Mouse (Mus musculus) kidney, postnatal 0 days (tissue): ENCODE results near the gene Vps54. TPM values are rescaled to one million over a fixed set of nuclear protein-coding genes. Genes with fewer than 3 reads are reported as not detected.

Experiments
- ATAC-seq: fragments of 200-750 bp; cut with Nextera tagmentation; replicated peaks from 2 replicates; pipeline ENCODE4 v1.8.0; 2017; ENCODE audit warnings: low read depth, moderate number of reproducible peaks, moderate TSS enrichment, moderate library complexity; ENCODE audit not compliant: low FRiP score
- DNase-seq: peaks from one replicate; pipeline ENCODE4 v3.0.0-alpha.2; 2016; ENCODE audit warnings: low spot score
- H3K27ac ChIP-seq: fragments of 300-500 bp; sonication (generic); 2 replicates; pipeline ENCODE4 v1.5.1; 2014; ENCODE audit warnings: mild to moderate bottlenecking
- H3K27me3 ChIP-seq: fragments of 300-500 bp; sonication (generic); 2 replicates; pipeline ENCODE4 v1.6.1; 2014; ENCODE audit warnings: low read length, mixed read lengths; ENCODE audit not compliant: insufficient read depth
- H3K36me3 ChIP-seq: fragments of 300-500 bp; sonication (generic); 2 replicates; pipeline ENCODE4 v1.6.1; 2014; ENCODE audit warnings: low read length, mixed read lengths; ENCODE audit not compliant: insufficient read depth
- H3K4me1 ChIP-seq: fragments of 300-500 bp; sonication (generic); replicated peaks from 2 replicates; pipeline ENCODE4 v1.6.1; 2014; ENCODE audit warnings: antibody characterized with exemption, low read length, mixed read lengths; ENCODE audit not compliant: insufficient read depth
- H3K4me2 ChIP-seq: fragments of 300-500 bp; sonication (generic); 2 replicates; pipeline ENCODE4 v1.6.1; 2014; ENCODE audit warnings: mild to moderate bottlenecking, low read length, moderate library complexity, mixed read lengths
- H3K4me3 ChIP-seq: fragments of 300-500 bp; sonication (generic); replicated peaks from 2 replicates; pipeline ENCODE4 v1.5.1; 2014; ENCODE audit warnings: low read depth, low read length
- H3K9ac ChIP-seq: fragments of 300-500 bp; sonication (generic); 2 replicates; pipeline ENCODE4 v1.6.1; 2014; ENCODE audit warnings: low read depth, low read length
- H3K9me3 ChIP-seq: fragments of 300-500 bp; sonication (generic); replicated peaks from 2 replicates; pipeline ENCODE4 v1.6.1; 2016; ENCODE audit warnings: low read length, inconsistent platforms, mixed read lengths
- CTCF ChIP-seq: IDR thresholded peaks from 2 replicates; pipeline ENCODE4 v1.5.1; 2016; ENCODE audit warnings: antibody characterized with exemption, low read depth, mild to moderate bottlenecking, moderate library complexity
- WGBS: fragments of 180-500 bp; shearing (Covaris S2); extraction: QIAGEN DNeasy Blood & Tissue Kit; methylation state at CpG from one replicate; pipeline ENCODE4 v1.1.7; 2014; 5-methylcytosine and 5-hydroxymethylcytosine counted together
- microRNA counts: library from miRNA; unstranded; fragments of <30 nt; microRNA quantifications from one replicate; lab custom pipeline; 2015
- microRNA-seq: library from miRNA; unstranded; fragments of <30 nt; microRNA quantifications from one replicate; pipeline ENCODE4, GENCODE M21; 2016
- polyA plus RNA-seq: library from polyadenylated mRNA; unstranded; fragments of >200 nt; fragmentation: Nextera tagmentation; extraction: Ambion mirVana; gene quantifications from 2 replicates; pipeline ENCODE4 v1.2.1, GENCODE M21; 2015

Gene Vps54
- polyA plus RNA-seq, 1 experiment from 2014 or later = 15.5 TPM

GRCm38 (mm10) chr11:21369248-21370016 lies 130.4 kb downstream of the Vps54 start:
- Histone ChIP-seq H3K27ac (peak overlapping the region; percentile 96; the same call in 1 of the 2 replicates), H3K4me1 (peaks cover 4% of the 10 kb centered on the region; the same call in 1 of the 2 replicates), H3K4me2 (peak overlapping the region; percentile 70), H3K4me3 (peak overlapping the region; percentile 76), H3K9ac (peak overlapping the region; percentile 79), H3K27me3 (no peaks in the 10 kb centered on the region), H3K9me3 (no peaks in the 10 kb centered on the region), H3K36me3 (no peaks in the 10 kb centered on the region)
- DNase-seq (peak; percentile 41), ATAC-seq (no peak)
- 11% methylated on average over 9 of the region's 9 CpGs for WGBS
- no peak for TF ChIP-seq CTCF

GRCm38 (mm10) chr11:21370399-21371121 lies 131.5 kb downstream of the Vps54 start:
- ATAC-seq (peak; percentile 93), DNase-seq (peak; percentile 90)
- no peaks in the 10 kb centered on the region for H3K27me3 ChIP-seq
- H3K4me1 ChIP-seq = peaks cover 4% of the 10 kb centered on the region; the same call in 1 of the 2 replicates
- peak overlapping the region; percentile 79 for H3K9ac ChIP-seq
- H3K27ac ChIP-seq = peak overlapping the region; percentile 96
- 1% methylated on average over 61 of the region's 69 CpGs for WGBS
- H3K4me2 ChIP-seq = peak overlapping the region; percentile 70
- H3K9me3 ChIP-seq = no peaks in the 10 kb centered on the region
- no peak for TF ChIP-seq CTCF
- peak overlapping the region; percentile 76 for H3K4me3 ChIP-seq
- H3K36me3 ChIP-seq = no peaks in the 10 kb centered on the region

MicroRNAs encoded within 50 kb of the gene (microRNA counts, 519-probe panel; counts per million panel counts)
- microRNA mmu-miR-1933-3p (lab: Ali Mortazavi, UCI) = 330 counts per million, percentile 68 among the panel's probes with 10 or more counts
- 330 counts per million, percentile 68 among the panel's probes with 10 or more counts for microRNA mmu-miR-1933-5p (lab: Ali Mortazavi, UCI)

Small RNA genes within 50 kb of the gene (microRNA-seq; reads per million reads assigned to microRNA genes)
- not detected for gene Mir1933

Other genes starting within 250 kb of the Vps54 start
- 40.2 and 40.5 TPM in 2 replicates for gene Peli1, start 148.0 kb upstream of the Vps54 start, polyA plus RNA-seq
- gene Ugp2, start 131.9 kb downstream of the Vps54 start, polyA plus RNA-seq = 90.1 and 97.4 TPM in 2 replicates